ENCODE assay signal across 26 mouse cellular contexts in the genomic region with DNA sequence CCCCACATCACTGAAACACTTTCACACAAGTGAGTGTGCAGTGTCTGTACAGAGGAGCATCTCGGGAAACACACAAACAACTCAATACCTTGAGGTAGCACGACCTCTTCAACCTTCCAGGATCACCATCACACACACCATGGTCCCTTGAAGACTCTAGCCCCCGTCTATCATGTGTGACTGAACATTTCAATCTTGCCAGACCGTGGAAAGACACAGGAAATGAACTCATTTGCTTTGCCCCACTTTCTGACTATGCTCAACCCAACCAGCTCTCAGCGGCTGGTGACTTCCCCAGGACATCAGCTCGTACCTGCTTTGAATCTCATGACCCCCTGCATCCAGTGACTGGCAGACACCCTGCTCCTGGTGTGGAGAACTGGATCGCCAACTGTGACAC.
DNase-seq lines count a peak whose midpoint lies in the region; TF ChIP-seq lines count a peak whose summit lies in the region.
"Had no signal": no experiment of that assay in that cellular context is flagged by ENCODE, and none has a peak within 500 bp of the region (broad histone marks: within the 10 kb centered on the region; RNA-seq: fewer than 3 reads in every experiment).

No protein-coding gene starts in this region.

- no peaks in the 10 kb centered on the region for H3K36me3 ChIP-seq in thymus, adult 2 months (ENCODE audit: control insufficient read depth, insufficient read depth, low read length)
- H3K36me3 ChIP-seq: embryonic facial prominence, embryonic 12.5 days; heart, embryonic 13.5 days; hindbrain, embryonic 10.5 days; hindbrain, embryonic 15.5 days; limb, embryonic 10.5 days; limb, embryonic 15.5 days; liver, embryonic 13.5 days; neural tube, embryonic 12.5 days had no signal

- no peak for TF ChIP-seq POLR2A in thymus, adult 2 months (IDR thresholded peaks at IDR 0.05; ENCODE audit: control insufficient read depth, extremely low read depth, insufficient read depth, low read length, poor library complexity)

- 36% methylated on average over 7 of the region's 7 CpGs for WGBS in thymus, adult 2 months

- peak overlapping the region; percentile 80 for H3K27ac ChIP-seq in thymus, adult 2 months (ENCODE audit: control insufficient read depth, insufficient read depth, low read length)
- H3K27ac ChIP-seq: embryonic facial prominence, embryonic 12.5 days; heart, adult 2 months; heart, embryonic 13.5 days; hindbrain, embryonic 10.5 days; hindbrain, embryonic 15.5 days; limb, embryonic 10.5 days; limb, embryonic 15.5 days; liver, embryonic 13.5 days; neural tube, embryonic 12.5 days had no signal

- peak; percentile 26 for DNase-seq in CD4-positive helper T cell, adult 2 months (ENCODE audit: low read depth, low spot score)
- DNase-seq in T-cell, adult 2 months (ENCODE audit: low spot score) = peak; percentile 27
- DNase-seq in thymus, adult 2 months = peak; percentile 49
- DNase-seq in thymus, postnatal 36 days = peak; percentile 45 to 56
- DNase-seq in lung, postnatal 4 days = no peak
- DNase-seq in embryo, embryonic 10 days (ENCODE audit: low spot score) = no peak
- no peak for DNase-seq in spleen, postnatal 36 days (ENCODE audit: low spot score in 2 of 2)
- DNase-seq: adrenal gland, postnatal 10 days; cerebellum, adult 8-10 months; cerebellum, postnatal 25 days; embryo, embryonic 11 days; heart, adult 2 months; heart, postnatal 10 days; kidney, adult 9 months; kidney, postnatal 10 days; layer of hippocampus, adult 9-11 months; liver, embryonic 13.5 days; lung, adult 18-20 months; lung, postnatal 10 days had no signal

- TF ChIP-seq CTCF in thymus, adult 2 months (IDR thresholded peaks at IDR 0.05; ENCODE audit: borderline replicate concordance, control insufficient read depth, extremely low read depth, insufficient read depth, low read length, poor library complexity) = no peak

- H3K27me3 ChIP-seq in thymus, adult 2 months (ENCODE audit: control insufficient read depth, insufficient read depth, low read length) = no peaks in the 10 kb centered on the region
- H3K27me3 ChIP-seq: embryonic facial prominence, embryonic 12.5 days; heart, embryonic 13.5 days; hindbrain, embryonic 15.5 days; limb, embryonic 15.5 days; liver, embryonic 13.5 days; neural tube, embryonic 12.5 days had no signal

- peaks cover 68% of the 10 kb centered on the region for H3K4me1 ChIP-seq in thymus, adult 2 months (replicated peaks; ENCODE audit: control insufficient read depth, insufficient read depth, low read length)
- H3K4me1 ChIP-seq: embryonic facial prominence, embryonic 12.5 days; heart, embryonic 13.5 days; hindbrain, embryonic 15.5 days; limb, embryonic 15.5 days; liver, embryonic 13.5 days; neural tube, embryonic 12.5 days had no signal

- H3K4me3 ChIP-seq in thymus, adult 2 months (ENCODE audit: control insufficient read depth, insufficient read depth, low read length) = no peak overlapping the region
- H3K4me3 ChIP-seq: embryonic facial prominence, embryonic 12.5 days; heart, adult 2 months; heart, embryonic 13.5 days; hindbrain, embryonic 10.5 days; hindbrain, embryonic 15.5 days; limb, embryonic 10.5 days; limb, embryonic 15.5 days; liver, embryonic 13.5 days; neural tube, embryonic 12.5 days had no signal

Comparison
In these comparisons a context has a peak if more than half of its experiments do, and no peak if none do; other contexts are left out.
1. DNase-seq: peak in CD4-positive helper T cell, adult 2 months (single experiment), T-cell, adult 2 months (single experiment), thymus, adult 2 months (single experiment) and thymus, postnatal 36 days (2 of 2); none in lung, postnatal 4 days (0 of 2), embryo, embryonic 10 days (single experiment) and spleen, postnatal 36 days (0 of 2).